Mouse (Mus musculus): Measurements from ENCODE around the gene Mpped1. TPM values are rescaled to one million over a fixed set of nuclear protein-coding genes. Genes with fewer than 3 reads are reported as not detected.

Mpped1 gene
- polyA plus RNA-seq (2015; fragmentation: Nextera tagmentation; extraction: Ambion mirVana): 0.43 and 0.73 TPM in 2 replicates

DNA sequence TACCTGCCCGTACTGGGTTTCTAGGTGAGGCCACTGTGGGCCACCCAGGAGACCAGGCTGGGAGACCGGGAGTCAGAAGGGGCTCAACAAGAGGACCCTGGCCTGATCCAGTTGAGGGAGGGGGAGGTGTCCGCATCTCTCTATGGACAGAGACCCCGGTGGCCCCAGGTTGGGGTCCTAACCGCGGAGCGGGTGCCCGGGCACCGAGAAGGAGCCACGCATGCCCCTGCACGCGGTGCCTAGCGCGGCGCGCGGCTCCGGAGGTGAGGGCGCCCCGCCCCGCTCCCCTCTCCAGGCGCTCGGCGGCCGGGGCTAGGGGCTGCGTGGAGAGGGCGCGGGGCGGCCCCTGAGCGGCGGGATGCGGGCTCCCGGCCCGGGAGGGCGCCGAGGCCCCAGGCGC lies at the start of gene Mpped1:
TSS of gene Mpped1 (plus strand) at position 81 of the 400 bp plus-strand sequence.
- Histone ChIP-seq H3K9me3 (ENCODE audit: control insufficient read depth, low read length) (no peaks in the 10 kb centered on the region), H3K27me3 (ENCODE audit: control insufficient read depth, insufficient read depth, low read depth, low read length) (peaks cover 50% of the 10 kb centered on the region), H3K9ac (ENCODE audit: low read length) (0 out of 2 replicates have a peak within 1 kb of the TSS, but pooled peaks have one; percentile 34), H3K4me3 (ENCODE audit: low read length) (peak within 1 kb of the TSS; percentile 49), H3K36me3 (ENCODE audit: control insufficient read depth, insufficient read depth, low read length) (no peaks in the 10 kb centered on the region), H3K4me1 (replicated peaks; ENCODE audit: control insufficient read depth, insufficient read depth, low read length) (no peaks in the 10 kb centered on the region; the same call in 1 of the 2 replicates), H3K4me2 (ENCODE audit: low read depth, low read length) (peak within 1 kb of the TSS; percentile 84), H3K27ac (ENCODE audit: low read length) (no peak within 1 kb of the TSS)
- 4% methylated on average over 24 of the region's 37 CpGs for WGBS
- no peak for ATAC-seq (ENCODE audit: low read depth)

DNA sequence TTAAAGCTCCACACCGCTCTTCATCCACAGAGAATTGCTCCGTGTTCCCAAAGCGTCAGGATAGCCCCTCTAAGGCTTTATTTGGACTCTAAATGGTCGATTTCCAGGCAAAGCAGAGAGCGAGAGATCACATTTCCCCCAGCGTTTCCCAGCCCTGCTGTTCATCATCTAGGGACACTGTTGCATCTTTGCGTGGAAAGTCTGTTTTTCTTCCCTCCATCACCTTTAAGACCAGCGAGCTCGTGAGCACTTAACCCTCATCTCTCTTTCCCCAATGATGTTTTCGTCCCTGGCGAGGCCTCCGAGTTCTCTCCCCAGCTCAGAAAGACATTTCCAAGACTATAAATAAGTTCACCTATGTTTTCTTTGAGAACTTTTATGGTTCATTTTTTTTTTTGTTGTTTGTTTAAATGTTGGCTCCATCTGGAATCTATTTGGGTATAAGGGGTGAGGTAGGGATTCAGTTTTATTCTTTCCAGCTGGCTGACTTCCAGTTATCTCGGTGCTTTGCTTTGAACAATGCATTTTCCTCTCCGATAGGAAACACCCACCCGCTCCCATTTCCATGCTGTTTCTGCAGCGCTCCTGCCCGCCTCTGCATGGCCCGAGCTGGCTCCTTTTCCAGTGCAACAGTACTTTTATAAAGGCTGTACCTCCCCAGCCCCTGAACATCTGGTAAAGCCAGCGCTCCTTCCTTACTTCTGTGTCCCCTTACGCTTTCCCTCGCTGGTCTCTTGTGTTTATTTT lies 38.4 kb upstream of the Mpped1 start:
- WGBS: 24% methylated on average over 21 of the region's 21 CpGs
- peaks cover 9% of the 10 kb centered on the region for H3K4me1 ChIP-seq (replicated peaks; ENCODE audit: control insufficient read depth, insufficient read depth, low read length)
- no peak overlapping the region for H3K4me2 ChIP-seq (ENCODE audit: low read depth, low read length)
- peak overlapping the region; percentile 63 for H3K27ac ChIP-seq (ENCODE audit: low read length)
- no peak overlapping the region for H3K4me3 ChIP-seq (ENCODE audit: low read length)
- H3K36me3 ChIP-seq (ENCODE audit: control insufficient read depth, insufficient read depth, low read length): no peaks in the 10 kb centered on the region
- no peaks in the 10 kb centered on the region; the same call in 1 of the 2 replicates for H3K27me3 ChIP-seq (ENCODE audit: control insufficient read depth, insufficient read depth, low read depth, low read length)
- ATAC-seq (ENCODE audit: low read depth): peak; percentile 61; the same call in 1 of the 2 replicates
- H3K9ac ChIP-seq (ENCODE audit: low read length): no peak overlapping the region
- no peaks in the 10 kb centered on the region for H3K9me3 ChIP-seq (ENCODE audit: control insufficient read depth, low read length)

DNA sequence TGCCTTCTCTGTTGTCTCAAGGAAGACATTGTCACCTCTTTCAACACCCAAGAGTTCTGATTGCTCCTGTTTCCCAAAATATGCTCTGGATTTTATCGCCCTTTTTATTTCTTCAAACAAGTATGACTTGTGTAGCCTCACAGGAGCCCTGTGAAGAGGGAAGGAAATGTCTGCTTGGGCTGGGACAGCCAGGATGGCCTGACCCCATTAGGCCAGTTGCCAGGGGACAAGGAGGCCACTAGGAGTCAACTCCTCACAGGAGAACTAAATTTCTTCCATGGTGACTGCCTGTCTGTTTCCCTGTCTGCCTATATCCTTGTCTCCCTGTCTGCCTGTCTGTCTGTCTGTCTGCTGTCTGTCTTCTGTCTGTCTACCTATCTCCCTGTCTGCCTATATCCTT lies 37.2 kb upstream of the Mpped1 start:
- no peak overlapping the region for H3K4me3 ChIP-seq (ENCODE audit: low read length)
- H3K4me2 ChIP-seq (ENCODE audit: low read depth, low read length): no peak overlapping the region
- no peak for ATAC-seq (ENCODE audit: low read depth)
- no peaks in the 10 kb centered on the region; the same call in 1 of the 2 replicates for H3K27me3 ChIP-seq (ENCODE audit: control insufficient read depth, insufficient read depth, low read depth, low read length)
- no peak overlapping the region for H3K9ac ChIP-seq (ENCODE audit: low read length)
- no peaks in the 10 kb centered on the region for H3K9me3 ChIP-seq (ENCODE audit: control insufficient read depth, low read length)
- peaks cover 9% of the 10 kb centered on the region for H3K4me1 ChIP-seq (replicated peaks; ENCODE audit: control insufficient read depth, insufficient read depth, low read length)
- no peak overlapping the region for H3K27ac ChIP-seq (ENCODE audit: low read length)
- no peaks in the 10 kb centered on the region for H3K36me3 ChIP-seq (ENCODE audit: control insufficient read depth, insufficient read depth, low read length)
- WGBS: 64% methylated on average over 1 of the region's 1 CpGs

DNA sequence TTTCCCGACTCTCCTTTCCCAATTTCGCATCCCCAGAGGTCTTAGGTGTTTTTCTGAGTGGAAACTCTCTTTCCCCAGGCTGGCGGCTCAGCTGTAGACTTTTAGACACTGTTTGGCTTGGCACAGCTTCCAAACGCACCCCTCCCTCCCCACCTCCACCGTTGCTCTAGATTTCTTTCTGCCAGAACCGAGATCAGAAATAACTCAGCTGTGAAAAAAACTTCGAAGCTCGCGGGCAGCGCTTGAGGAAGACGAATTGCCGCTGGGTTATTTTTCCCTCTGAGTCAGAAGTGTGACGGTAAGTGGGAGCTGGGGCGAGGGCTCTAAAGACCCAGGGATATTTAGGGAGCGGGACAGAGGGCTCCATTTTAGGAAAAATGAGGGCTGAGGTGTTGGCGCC lies 33.0 kb upstream of the Mpped1 start:
- no peaks in the 10 kb centered on the region for H3K9me3 ChIP-seq (ENCODE audit: control insufficient read depth, low read length)
- H3K4me2 ChIP-seq (ENCODE audit: low read depth, low read length): no peak overlapping the region
- ATAC-seq (ENCODE audit: low read depth): 0 out of 2 replicates have a peak, but pooled peaks have one; percentile 20
- no peaks in the 10 kb centered on the region; the same call in 1 of the 2 replicates for H3K27me3 ChIP-seq (ENCODE audit: control insufficient read depth, insufficient read depth, low read depth, low read length)
- H3K4me3 ChIP-seq (ENCODE audit: low read length): no peak overlapping the region
- H3K4me1 ChIP-seq (replicated peaks; ENCODE audit: control insufficient read depth, insufficient read depth, low read length): peaks cover 5% of the 10 kb centered on the region
- 28% methylated on average over 16 of the region's 16 CpGs for WGBS
- H3K9ac ChIP-seq (ENCODE audit: low read length): no peak overlapping the region
- H3K36me3 ChIP-seq (ENCODE audit: control insufficient read depth, insufficient read depth, low read length): no peaks in the 10 kb centered on the region
- H3K27ac ChIP-seq (ENCODE audit: low read length): no peak overlapping the region

DNA sequence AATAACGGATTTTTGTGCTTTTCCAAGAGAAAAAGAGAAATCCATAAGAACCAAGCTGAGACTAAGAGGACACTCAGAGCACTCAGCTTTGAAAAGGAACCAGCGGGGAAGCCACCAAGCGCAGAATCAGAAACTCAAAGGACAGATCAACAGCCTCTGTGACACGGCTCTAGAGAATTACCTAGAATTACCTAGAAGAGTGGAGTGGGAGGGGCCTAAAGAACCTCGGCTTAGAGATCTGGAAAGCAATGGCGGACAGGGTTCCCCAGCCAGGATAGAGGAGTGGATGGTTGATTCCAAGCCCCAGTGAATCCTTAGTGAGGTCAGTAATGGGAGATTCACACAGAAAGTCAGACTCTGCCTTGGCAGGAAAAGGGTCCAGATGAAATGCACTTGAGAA lies 30.3 kb upstream of the Mpped1 start:
- Histone ChIP-seq H3K4me3 (ENCODE audit: low read length) (no peak overlapping the region), H3K36me3 (ENCODE audit: control insufficient read depth, insufficient read depth, low read length) (no peaks in the 10 kb centered on the region), H3K4me1 (replicated peaks; ENCODE audit: control insufficient read depth, insufficient read depth, low read length) (no peaks in the 10 kb centered on the region; the same call in 1 of the 2 replicates), H3K9ac (ENCODE audit: low read length) (no peak overlapping the region), H3K9me3 (ENCODE audit: control insufficient read depth, low read length) (no peaks in the 10 kb centered on the region), H3K4me2 (ENCODE audit: low read depth, low read length) (no peak overlapping the region), H3K27me3 (ENCODE audit: control insufficient read depth, insufficient read depth, low read depth, low read length) (no peaks in the 10 kb centered on the region), H3K27ac (ENCODE audit: low read length) (no peak overlapping the region)
- ATAC-seq (ENCODE audit: low read depth): no peak
- WGBS: 80% methylated on average over 6 of the region's 6 CpGs

DNA sequence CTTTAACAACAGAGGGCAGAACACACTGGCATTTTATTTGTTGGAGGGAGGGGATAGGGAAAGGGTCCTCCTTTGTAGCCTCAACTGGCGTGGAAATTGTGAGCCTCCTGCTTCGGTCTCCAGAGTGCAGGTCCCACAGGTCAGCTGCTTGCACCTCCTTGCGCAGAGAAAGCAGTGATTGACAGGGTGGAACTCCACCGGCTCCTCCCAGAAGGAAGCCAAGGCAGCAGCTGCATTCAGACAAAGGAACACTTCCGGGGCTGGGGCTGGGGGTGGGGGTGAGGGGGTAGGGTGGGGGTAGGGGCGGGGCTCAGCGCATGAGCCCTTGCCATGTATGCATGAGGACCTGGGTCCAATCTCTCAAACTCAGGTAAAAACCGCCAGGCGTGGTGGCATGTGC lies 29.8 kb upstream of the Mpped1 start:
- 61% methylated on average over 7 of the region's 9 CpGs for WGBS
- H3K9ac ChIP-seq (ENCODE audit: low read length): no peak overlapping the region
- H3K4me3 ChIP-seq (ENCODE audit: low read length): no peak overlapping the region
- ATAC-seq (ENCODE audit: low read depth): no peak
- H3K9me3 ChIP-seq (ENCODE audit: control insufficient read depth, low read length): peaks cover 1% of the 10 kb centered on the region; the same call in 1 of the 2 replicates
- H3K27ac ChIP-seq (ENCODE audit: low read length): no peak overlapping the region
- no peaks in the 10 kb centered on the region; the same call in 1 of the 2 replicates for H3K4me1 ChIP-seq (replicated peaks; ENCODE audit: control insufficient read depth, insufficient read depth, low read length)
- no peaks in the 10 kb centered on the region for H3K27me3 ChIP-seq (ENCODE audit: control insufficient read depth, insufficient read depth, low read depth, low read length)
- no peak overlapping the region for H3K4me2 ChIP-seq (ENCODE audit: low read depth, low read length)
- no peaks in the 10 kb centered on the region for H3K36me3 ChIP-seq (ENCODE audit: control insufficient read depth, insufficient read depth, low read length)

DNA sequence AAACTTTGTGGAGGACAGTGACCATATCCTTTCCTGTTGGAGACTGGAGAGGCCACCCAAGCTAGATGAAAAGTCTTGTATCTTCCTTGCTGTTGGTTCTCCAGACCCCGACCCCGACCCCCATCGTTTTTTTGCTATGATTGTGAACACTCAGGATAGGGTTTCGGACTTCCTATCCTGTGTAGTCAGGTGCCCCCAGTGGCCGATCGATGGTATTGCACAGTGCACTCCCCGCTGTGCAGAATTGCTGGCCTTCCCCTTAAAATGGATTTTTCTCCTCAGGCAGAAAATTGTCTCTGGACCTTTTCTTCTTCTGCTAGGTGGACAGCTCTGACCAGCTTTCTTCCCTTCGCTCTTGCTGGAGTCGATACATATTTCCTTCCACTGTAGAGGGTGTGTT lies 22.5 kb upstream of the Mpped1 start:
- Histone ChIP-seq H3K9ac (ENCODE audit: low read length) (no peak overlapping the region), H3K4me2 (ENCODE audit: low read depth, low read length) (no peak overlapping the region), H3K4me3 (ENCODE audit: low read length) (no peak overlapping the region), H3K36me3 (ENCODE audit: control insufficient read depth, insufficient read depth, low read length) (no peaks in the 10 kb centered on the region), H3K4me1 (replicated peaks; ENCODE audit: control insufficient read depth, insufficient read depth, low read length) (no peaks in the 10 kb centered on the region), H3K27ac (ENCODE audit: low read length) (no peak overlapping the region), H3K27me3 (ENCODE audit: control insufficient read depth, insufficient read depth, low read depth, low read length) (no peaks in the 10 kb centered on the region), H3K9me3 (ENCODE audit: control insufficient read depth, low read length) (peaks cover 2% of the 10 kb centered on the region; the same call in 1 of the 2 replicates)
- ATAC-seq (ENCODE audit: low read depth): no peak
- 14% methylated on average over 9 of the region's 9 CpGs for WGBS

DNA sequence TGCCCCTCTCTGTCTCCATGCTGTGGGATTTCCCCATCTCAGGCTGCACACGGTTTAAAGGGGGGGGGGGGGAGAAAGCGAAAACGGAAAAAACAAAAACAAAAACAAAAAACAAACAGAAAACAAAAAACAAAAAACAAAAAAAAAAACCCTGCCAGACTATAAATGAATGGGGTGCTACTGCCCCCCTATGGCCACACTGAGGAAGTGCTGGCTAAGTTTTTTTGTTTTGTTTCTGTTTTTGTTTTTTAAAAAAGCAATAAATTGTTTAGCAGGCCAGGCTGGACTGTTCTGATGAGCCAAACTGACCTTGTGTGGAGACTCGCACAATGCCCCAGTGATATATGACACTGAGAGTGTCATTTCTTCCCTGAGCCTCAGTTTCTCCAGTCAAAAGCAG lies 20.3 kb upstream of the Mpped1 start:
- H3K36me3 ChIP-seq (ENCODE audit: control insufficient read depth, insufficient read depth, low read length): no peaks in the 10 kb centered on the region
- no peak overlapping the region for H3K4me2 ChIP-seq (ENCODE audit: low read depth, low read length)
- 9% methylated on average over 4 of the region's 4 CpGs for WGBS
- H3K4me1 ChIP-seq (replicated peaks; ENCODE audit: control insufficient read depth, insufficient read depth, low read length): no peaks in the 10 kb centered on the region
- no peak overlapping the region for H3K4me3 ChIP-seq (ENCODE audit: low read length)
- H3K27ac ChIP-seq (ENCODE audit: low read length): no peak overlapping the region
- ATAC-seq (ENCODE audit: low read depth): no peak
- H3K9me3 ChIP-seq (ENCODE audit: control insufficient read depth, low read length): peaks cover 2% of the 10 kb centered on the region; the same call in 1 of the 2 replicates
- H3K9ac ChIP-seq (ENCODE audit: low read length): no peak overlapping the region
- no peaks in the 10 kb centered on the region for H3K27me3 ChIP-seq (ENCODE audit: control insufficient read depth, insufficient read depth, low read depth, low read length)

DNA sequence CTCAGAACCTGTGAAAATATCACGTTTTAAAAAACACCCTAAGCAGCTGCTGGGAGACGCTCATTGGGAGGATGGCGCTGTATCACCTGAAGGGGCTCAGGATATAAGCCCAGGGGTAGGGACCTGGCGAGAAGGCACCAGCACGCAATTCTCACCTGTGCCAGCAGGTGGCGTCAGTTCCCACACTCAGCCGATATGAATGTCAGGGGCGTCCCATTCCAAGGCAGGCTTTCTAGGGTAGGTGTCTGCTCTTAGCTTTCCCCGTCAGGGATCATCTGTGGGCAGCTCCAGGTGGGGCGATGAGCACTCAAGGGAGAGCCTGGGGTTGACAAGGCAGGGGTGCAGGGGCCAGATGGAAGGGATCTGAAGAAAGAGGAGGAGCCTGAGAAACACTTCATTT lies 18.6 kb upstream of the Mpped1 start:
- ATAC-seq (ENCODE audit: low read depth): no peak
- no peak overlapping the region for H3K9ac ChIP-seq (ENCODE audit: low read length)
- 6% methylated on average over 10 of the region's 10 CpGs for WGBS

More for the DNA sequence above, 18.6 kb upstream of the Mpped1 start:
- Histone ChIP-seq H3K9me3 (ENCODE audit: control insufficient read depth, low read length) (no peaks in the 10 kb centered on the region), H3K4me1 (replicated peaks; ENCODE audit: control insufficient read depth, insufficient read depth, low read length) (no peaks in the 10 kb centered on the region), H3K27ac (ENCODE audit: low read length) (no peak overlapping the region), H3K4me2 (ENCODE audit: low read depth, low read length) (no peak overlapping the region), H3K27me3 (ENCODE audit: control insufficient read depth, insufficient read depth, low read depth, low read length) (no peaks in the 10 kb centered on the region), H3K4me3 (ENCODE audit: low read length) (no peak overlapping the region), H3K36me3 (ENCODE audit: control insufficient read depth, insufficient read depth, low read length) (no peaks in the 10 kb centered on the region)
